Mouse (Mus musculus): ENCODE data around the gene Zfp1. TPM values are rescaled to one million over a fixed set of nuclear protein-coding genes. Genes with fewer than 3 reads are reported as not detected.

Gene Zfp1
- polyA plus RNA-seq, 1 experiment: 5.3 TPM

GRCm38 (mm10) chr8:111717488-111717792, 74.2 kb downstream of the Zfp1 start:
- Histone ChIP-seq H3K27me3 (ENCODE audit: control insufficient read depth, insufficient read depth, insufficient read length) (no peaks in the 10 kb centered on the region), H3ac (ENCODE audit: control insufficient read depth, insufficient read length) (no peak overlapping the region), H3K4me2 (ENCODE audit: low read depth) (peak overlapping the region; percentile 75), H3K79me2 (ENCODE audit: control insufficient read depth, insufficient read depth) (peaks cover 62% of the 10 kb centered on the region), H3K36me3 (ENCODE audit: control insufficient read depth, insufficient read depth) (peaks cover 21% of the 10 kb centered on the region), H3K4me3 (no peak overlapping the region)
- TF ChIP-seq E2F4 (IDR thresholded peaks at IDR 0.05; ENCODE audit: insufficient read depth) (no peak), MYOG (IDR thresholded peaks at IDR 0.05; ENCODE audit: control insufficient read depth in 1 of 3, insufficient read depth in 1 of 3, insufficient read length in 2 of 3, low read depth in 2 of 3) (no peak)

GRCm38 (mm10) chr8:111717866-111718265, 74.7 kb downstream of the Zfp1 start:
- Histone ChIP-seq H3ac (ENCODE audit: control insufficient read depth, insufficient read length) (no peak overlapping the region), H3K79me2 (ENCODE audit: control insufficient read depth, insufficient read depth) (peaks cover 66% of the 10 kb centered on the region), H3K4me2 (ENCODE audit: low read depth) (peak overlapping the region; percentile 75), H3K4me3 (no peak overlapping the region), H3K36me3 (ENCODE audit: control insufficient read depth, insufficient read depth) (peaks cover 17% of the 10 kb centered on the region), H3K27me3 (ENCODE audit: control insufficient read depth, insufficient read depth, insufficient read length) (no peaks in the 10 kb centered on the region)
- peak in 1 of 3 experiments; percentile 52 for TF ChIP-seq MYOG (IDR thresholded peaks at IDR 0.05; ENCODE audit: control insufficient read depth in 1 of 3, insufficient read depth in 1 of 3, insufficient read length in 2 of 3, low read depth in 2 of 3)
- TF ChIP-seq POLR2A (IDR thresholded peaks at IDR 0.05; ENCODE audit: insufficient read length, low read depth): no peak
- TF ChIP-seq MYOD1 (IDR thresholded peaks at IDR 0.05; ENCODE audit: control insufficient read depth in 1 of 3, insufficient read length in 2 of 3, low read depth in 2 of 3): peak in 2 of 3 experiments; percentile 44 to 64

- TF ChIP-seq POLR2AphosphoS2 (IDR thresholded peaks at IDR 0.05; ENCODE audit: insufficient read length, low read depth): peak; percentile 47
- peak in 2 of 3 experiments; percentile 63 to 78 for TF ChIP-seq MYOG (IDR thresholded peaks at IDR 0.05; ENCODE audit: control insufficient read depth in 1 of 3, insufficient read depth in 1 of 3, insufficient read length in 2 of 3, low read depth in 2 of 3)
- no peak for TF ChIP-seq SRF (IDR thresholded peaks at IDR 0.05; ENCODE audit: control insufficient read depth, insufficient read length, low read depth)
- TF ChIP-seq POLR2A (IDR thresholded peaks at IDR 0.05; ENCODE audit: insufficient read length, low read depth): no peak
- peak in 2 of 3 experiments; percentile 70 to 81 for TF ChIP-seq MYOD1 (IDR thresholded peaks at IDR 0.05; ENCODE audit: control insufficient read depth in 1 of 3, insufficient read length in 2 of 3, low read depth in 2 of 3)
- TF ChIP-seq TCF12 (IDR thresholded peaks at IDR 0.05; ENCODE audit: insufficient read depth, poor library complexity, severe bottlenecking): no peak
- H3K4me2 ChIP-seq (ENCODE audit: low read depth): no peak overlapping the region
- H3K27me3 ChIP-seq (ENCODE audit: control insufficient read depth, insufficient read depth, insufficient read length): no peaks in the 10 kb centered on the region
- H3K36me3 ChIP-seq (ENCODE audit: control insufficient read depth, insufficient read depth): peaks cover 22% of the 10 kb centered on the region
- peaks cover 77% of the 10 kb centered on the region for H3K79me2 ChIP-seq (ENCODE audit: control insufficient read depth, insufficient read depth)
- no peak overlapping the region for H3K4me3 ChIP-seq
- no peak overlapping the region for H3ac ChIP-seq (ENCODE audit: control insufficient read depth, insufficient read length)
Measured at GRCm38 (mm10) chr8:111718937-111719336, 75.7 kb downstream of the Zfp1 start.

- peaks cover 18% of the 10 kb centered on the region for H3K36me3 ChIP-seq (ENCODE audit: control insufficient read depth, insufficient read depth)
- TF ChIP-seq POLR2AphosphoS2 (IDR thresholded peaks at IDR 0.05; ENCODE audit: insufficient read length, low read depth): peak; percentile 14
- no peak for TF ChIP-seq MYOD1 (IDR thresholded peaks at IDR 0.05; ENCODE audit: control insufficient read depth in 1 of 3, insufficient read length in 2 of 3, low read depth in 2 of 3)
- no peak for TF ChIP-seq USF1 (IDR thresholded peaks at IDR 0.05; ENCODE audit: low read depth)
- TF ChIP-seq MYOG (IDR thresholded peaks at IDR 0.05; ENCODE audit: control insufficient read depth in 1 of 3, insufficient read depth in 1 of 3, insufficient read length in 2 of 3, low read depth in 2 of 3): no peak
- no peak for TF ChIP-seq SRF (IDR thresholded peaks at IDR 0.05; ENCODE audit: control insufficient read depth, insufficient read length, low read depth)
- peak; percentile 88 for TF ChIP-seq CEBPB (IDR thresholded peaks at IDR 0.05; ENCODE audit: insufficient read depth, poor library complexity, severe bottlenecking)
- TF ChIP-seq POLR2A (IDR thresholded peaks at IDR 0.05; ENCODE audit: insufficient read length, low read depth): no peak
- TF ChIP-seq TCF12 (IDR thresholded peaks at IDR 0.05; ENCODE audit: insufficient read depth, poor library complexity, severe bottlenecking): no peak
- H3ac ChIP-seq (ENCODE audit: control insufficient read depth, insufficient read length): no peak overlapping the region
- no peaks in the 10 kb centered on the region for H3K27me3 ChIP-seq (ENCODE audit: control insufficient read depth, insufficient read depth, insufficient read length)
- H3K79me2 ChIP-seq (ENCODE audit: control insufficient read depth, insufficient read depth): peaks cover 82% of the 10 kb centered on the region
- no peak overlapping the region for H3K4me3 ChIP-seq
- H3K4me2 ChIP-seq (ENCODE audit: low read depth): peak overlapping the region; percentile 32
Measured at GRCm38 (mm10) chr8:111720115-111720544, 76.9 kb downstream of the Zfp1 start.

Other genes with a start within 250 kb of the Zfp1 start
- gene Fa2h, start 249.6 kb upstream of the Zfp1 start, polyA plus RNA-seq (2012; fragmentation: generic; extraction: Trizol): 0.54 TPM
- gene Wdr59, start 121.3 kb upstream of the Zfp1 start, polyA plus RNA-seq (2012; fragmentation: generic; extraction: Trizol): 10.2 TPM
- gene Znrf1, start 107.3 kb upstream of the Zfp1 start, polyA plus RNA-seq (2012; fragmentation: generic; extraction: Trizol): 39.2 TPM
- 0.16 TPM for gene Ldhd, start 13.0 kb upstream of the Zfp1 start, polyA plus RNA-seq (2012; fragmentation: generic; extraction: Trizol)
- 85.4 TPM for gene Ctrb1, start 47.6 kb downstream of the Zfp1 start, polyA plus RNA-seq (2012; fragmentation: generic; extraction: Trizol)
- 81.9 TPM for gene Bcar1, start 100.4 kb downstream of the Zfp1 start, polyA plus RNA-seq (2012; fragmentation: generic; extraction: Trizol)
- 44.9 TPM for gene Cfdp1, start 210.9 kb downstream of the Zfp1 start, polyA plus RNA-seq (2012; fragmentation: generic; extraction: Trizol)
- gene Tmem170, start 233.3 kb downstream of the Zfp1 start, polyA plus RNA-seq (2012; fragmentation: generic; extraction: Trizol): 0.92 TPM